Mouse (Mus musculus): Measurements from ENCODE around the gene Snu13. TPM values are rescaled to one million over a fixed set of nuclear protein-coding genes. Genes with fewer than 3 reads are reported as not detected.

The Snu13 gene
- total RNA-seq, 2 experiments from 2014 or later, result 48.6 to 53.8 TPM

DNA sequence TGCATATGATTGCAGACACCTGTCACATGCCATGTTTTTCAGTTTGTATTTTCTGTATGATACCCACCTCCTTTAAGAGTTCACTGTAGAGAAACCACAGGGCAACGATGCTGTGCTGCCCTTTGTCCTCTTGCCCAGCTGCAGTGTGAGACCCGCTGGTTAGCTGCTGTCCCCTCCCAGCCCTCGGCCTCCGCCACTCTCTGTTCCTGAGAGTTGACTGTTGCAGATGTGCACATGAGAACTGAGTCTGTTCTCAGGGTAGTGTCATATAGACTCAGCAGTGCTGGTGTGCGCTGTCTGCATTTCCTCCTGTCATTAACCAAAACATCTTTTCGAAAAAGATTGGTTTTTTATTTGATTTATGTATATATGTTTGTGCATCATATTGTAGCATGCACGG is 15.0 kb downstream of the Snu13 start:
- DNase-seq, result no peak
- intact Hi-C loops (cut with DNase I), result no loop called here

GRCm38 (mm10) chr15:82027726-82028125 is 19.7 kb downstream of the Snu13 start:
- intact Hi-C loops (cut with DNase I), result no loop called here
- DNase-seq, result no peak

DNA sequence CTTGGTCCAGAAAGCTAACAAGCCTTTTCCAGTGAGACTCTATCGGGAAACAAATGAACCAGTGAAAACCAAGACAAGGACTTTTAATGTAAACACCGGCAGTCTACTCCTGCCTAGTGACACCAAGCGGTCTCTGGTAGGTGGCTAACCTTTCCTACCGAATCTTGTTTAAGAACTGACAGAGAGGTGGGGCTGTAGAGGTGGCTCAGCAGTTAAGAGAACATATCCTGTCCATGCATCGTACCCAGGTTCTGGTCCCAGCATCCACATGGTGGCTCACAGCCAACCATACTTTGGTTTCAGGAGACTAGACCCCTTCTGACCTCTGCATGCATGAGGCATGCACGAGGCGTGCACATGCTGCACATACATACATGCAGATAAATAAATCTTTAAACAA is 20.1 kb downstream of the Snu13 start:
- no peak for DNase-seq
- intact Hi-C loops (cut with DNase I), result no loop called here

DNA sequence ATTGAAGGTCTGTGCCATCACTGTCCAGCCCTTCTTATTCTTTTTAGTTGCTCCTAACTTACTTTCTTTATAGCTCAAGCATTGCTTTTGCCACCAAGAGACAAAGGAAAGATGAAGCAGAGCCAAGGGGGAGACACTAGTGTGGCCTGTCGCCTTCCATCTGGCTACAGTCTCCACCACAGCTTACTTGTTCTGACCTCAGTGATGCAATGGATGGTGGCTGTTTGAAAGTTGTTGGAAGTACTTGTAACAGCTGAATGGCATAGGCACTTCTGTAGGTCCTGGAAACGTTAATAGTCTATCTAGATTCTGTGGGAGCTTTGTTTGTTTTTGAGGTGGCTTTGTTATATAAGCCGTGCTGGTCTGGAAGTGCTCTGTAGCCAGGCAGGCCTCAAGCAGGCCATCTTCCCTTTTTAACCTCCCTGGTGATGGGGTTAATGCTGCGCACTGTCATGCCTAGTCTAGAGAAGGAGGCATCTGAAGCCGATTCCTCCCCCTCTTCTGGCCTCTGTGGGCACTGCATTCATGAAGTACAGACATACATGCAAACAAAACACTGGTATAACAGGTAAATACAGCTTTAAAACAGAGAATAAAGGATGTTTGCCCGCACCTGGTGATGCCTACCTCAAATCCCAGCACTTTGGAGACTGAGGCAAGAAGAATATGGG is 23.3 kb downstream of the Snu13 start:
- intact Hi-C loops (cut with DNase I), result no loop called here

DNA sequence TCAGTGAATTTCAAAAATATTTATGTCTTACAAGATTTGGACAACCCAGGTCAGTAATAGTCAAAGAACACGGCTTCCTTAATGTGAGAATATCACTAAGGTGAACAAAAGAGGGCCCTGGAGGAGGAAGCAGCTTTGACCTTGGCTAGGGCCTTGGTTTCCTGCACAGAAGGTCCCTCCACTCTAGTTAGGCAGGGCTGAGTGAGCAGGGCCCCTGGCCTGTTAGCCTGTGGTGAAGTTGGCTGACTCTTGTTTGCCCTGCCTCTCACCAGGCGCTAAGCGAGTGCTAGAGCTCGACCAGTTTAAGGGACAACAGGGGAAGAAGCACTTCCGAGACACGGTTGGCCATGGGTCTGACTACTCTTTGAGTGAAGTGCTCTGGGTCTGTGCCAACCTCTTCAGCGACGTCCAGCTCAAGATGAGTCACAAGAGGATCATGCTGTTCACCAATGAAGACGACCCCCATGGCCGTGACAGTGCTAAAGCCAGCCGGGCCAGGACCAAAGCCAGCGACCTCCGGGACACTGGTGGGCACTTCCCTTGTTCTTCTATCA is 24.8 kb downstream of the Snu13 start:
- no peak for DNase-seq
- intact Hi-C loops (cut with DNase I), result no loop called here

More for the DNA sequence above, 23.3 kb downstream of the Snu13 start:
- DNase-seq, result no peak

DNA sequence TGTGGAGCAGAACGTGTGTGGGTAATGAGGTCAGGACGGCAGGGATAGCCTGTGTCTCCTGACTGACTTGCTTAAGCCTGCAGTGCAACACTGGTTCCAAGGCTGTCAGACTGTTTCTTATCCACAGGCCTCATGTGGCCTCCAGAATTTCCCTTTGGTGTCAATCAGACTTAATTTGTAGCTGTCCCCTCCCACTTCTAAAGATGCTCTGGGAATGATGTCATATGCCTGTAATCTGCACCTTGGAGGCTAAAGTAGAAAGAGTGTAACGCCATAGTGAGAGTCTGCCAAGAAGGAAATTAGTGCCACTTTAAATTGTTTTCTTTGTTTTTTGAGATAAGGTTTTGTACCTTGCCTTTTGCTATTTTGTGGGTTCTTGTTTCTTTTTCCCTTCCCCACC is 28.1 kb downstream of the Snu13 start:
- intact Hi-C loops (cut with DNase I), result no loop called here
- no peak for DNase-seq

- DNase-seq, result no peak
- intact Hi-C loops (cut with DNase I), result no loop called here
These were observed 29.9 kb downstream of the Snu13 start for GRCm38 (mm10) chr15:82017461-82017860.

- DNase-seq, result no peak
- intact Hi-C loops (cut with DNase I), result no loop called here
These were observed 30.6 kb downstream of the Snu13 start for GRCm38 (mm10) chr15:82016830-82017229.

DNA sequence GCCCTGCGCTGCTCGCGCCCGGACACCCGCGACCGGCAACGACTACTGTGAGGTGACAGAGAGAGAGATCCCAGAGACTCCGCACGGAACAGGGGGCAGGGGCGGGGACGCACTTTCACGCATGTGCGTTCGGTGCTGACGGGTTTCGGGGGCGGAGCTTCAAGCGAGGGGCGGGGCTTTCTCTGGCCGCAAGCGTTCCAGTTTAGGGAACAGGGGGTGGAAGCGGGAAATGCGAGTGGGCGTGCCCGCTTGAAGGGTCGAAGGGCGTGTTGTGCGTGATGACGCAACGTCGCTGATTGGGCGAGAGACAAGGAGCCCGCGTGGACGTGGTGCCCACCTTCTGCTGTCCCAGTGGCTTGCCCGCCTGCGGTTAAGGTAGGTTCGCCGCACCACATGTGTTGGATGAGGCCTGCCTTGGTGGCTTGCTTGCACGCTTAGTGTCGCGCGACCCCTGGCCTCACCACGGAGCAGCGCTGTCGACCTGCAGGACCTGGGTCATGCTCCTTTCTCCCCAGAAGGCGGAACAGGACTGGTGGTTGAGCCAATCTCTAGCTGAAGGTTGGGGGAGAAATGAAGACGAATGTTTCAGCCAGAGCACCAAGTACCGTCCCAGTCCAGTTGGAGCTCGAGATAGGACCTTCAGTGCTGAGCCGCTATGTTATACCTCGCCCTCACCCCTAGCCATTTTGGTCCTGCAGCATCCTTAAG is 31.1 kb downstream of the Snu13 start:
- intact Hi-C loops (cut with DNase I), result no loop called here

GRCm38 (mm10) chr15:82015392-82016100 is 31.9 kb downstream of the Snu13 start:
- peak; percentile 23 to 33 for DNase-seq
- intact Hi-C loops (cut with DNase I), result no loop called here

More for the DNA sequence above, 31.1 kb downstream of the Snu13 start:
- peak; percentile 99 for DNase-seq

DNA sequence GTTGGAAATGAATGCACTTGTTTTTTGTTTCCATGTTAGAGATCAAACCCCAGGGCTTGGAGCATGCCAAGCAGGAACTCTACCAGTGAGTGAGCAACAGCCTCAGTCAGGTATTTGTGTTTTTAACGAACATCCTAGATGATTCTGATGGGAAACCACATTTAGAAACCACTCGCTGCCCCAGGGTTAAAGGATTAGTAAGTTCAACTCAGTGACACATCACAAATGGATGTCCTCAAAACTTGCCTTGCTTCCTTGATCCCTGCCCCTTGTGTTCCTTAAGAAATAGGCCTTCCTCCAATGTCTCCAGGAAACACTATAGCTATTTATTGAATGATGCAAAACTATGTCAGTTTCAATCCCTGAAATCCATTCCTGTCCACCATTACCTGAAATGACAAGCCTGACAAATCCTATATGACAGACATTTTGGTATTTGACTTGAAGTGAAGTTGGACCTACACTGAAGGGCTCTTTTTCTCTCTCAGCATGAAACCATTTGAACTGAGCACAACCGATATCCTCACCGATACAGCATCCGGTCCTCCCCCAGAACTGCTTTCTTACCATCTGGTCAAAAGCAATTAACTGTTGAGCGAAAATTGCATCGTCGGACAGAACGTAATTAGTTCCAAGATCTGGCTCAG is 32.5 kb downstream of the Snu13 start:
- intact Hi-C loops (cut with DNase I), result no loop called here
- no peak for DNase-seq

GRCm38 (mm10) chr15:82011947-82012346 is 35.5 kb downstream of the Snu13 start:
- no peak for DNase-seq

DNA sequence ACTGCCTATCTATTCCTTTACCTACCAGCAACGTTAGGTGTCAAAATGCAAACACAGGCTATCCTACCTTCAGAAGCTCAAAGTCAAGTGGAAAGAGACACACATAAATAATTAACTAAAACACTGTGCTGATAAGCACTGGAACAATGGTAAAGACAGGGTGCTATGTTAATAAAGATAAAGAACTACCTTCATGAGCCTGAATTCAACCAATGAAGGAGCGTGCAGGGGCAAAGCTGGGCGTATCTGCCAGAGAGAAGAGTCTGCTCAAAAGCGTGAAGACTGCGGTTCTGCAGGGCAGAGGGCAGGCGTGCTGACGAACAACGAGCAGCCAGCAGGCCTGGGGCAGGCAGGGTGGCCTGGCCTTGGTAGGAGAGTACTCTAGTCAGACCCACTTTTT is 43.1 kb downstream of the Snu13 start:
- intact Hi-C loops (cut with DNase I), result no loop called here

More at GRCm38 (mm10) chr15:82011947-82012346, 35.5 kb downstream of the Snu13 start:
- intact Hi-C loops (cut with DNase I), result no loop called here

DNA sequence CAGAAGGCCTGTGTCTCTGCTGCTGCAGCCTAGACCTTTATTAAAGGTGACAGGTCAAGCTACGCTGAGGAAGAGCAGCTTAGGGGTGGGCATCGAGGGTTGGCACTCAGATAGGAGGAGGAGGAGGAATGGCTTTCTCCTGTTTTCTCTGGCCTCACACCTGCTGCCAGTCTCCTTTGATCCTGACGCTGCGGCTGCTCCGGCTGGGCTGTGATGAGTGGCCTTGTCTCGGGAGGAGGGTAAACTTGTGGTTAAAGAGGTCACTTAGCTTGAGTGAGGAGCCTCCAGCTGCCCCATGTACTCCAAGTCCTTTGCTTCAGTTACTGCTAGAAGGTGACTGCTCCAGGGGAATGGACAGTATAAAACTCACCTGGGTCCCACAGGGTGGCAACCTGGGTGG is 53.4 kb downstream of the Snu13 start:
- DNase-seq, result no peak
- intact Hi-C loops (cut with DNase I), result loop anchor here (10.0 kb wide), 2 partner anchors 49 to 169 kb away; no protein-coding TSS in a partner anchor

More for the DNA sequence above, 43.1 kb downstream of the Snu13 start:
- DNase-seq, result no peak

- intact Hi-C loops (cut with DNase I), result loop anchor here (10.0 kb wide), 2 partner anchors 46 to 166 kb away; no protein-coding TSS in a partner anchor
- peak; percentile 6 to 17 for DNase-seq
These were observed 56.8 kb downstream of the Snu13 start for GRCm38 (mm10) chr15:81990549-81990948.

Other genes starting within 250 kb of the Snu13 start
- 10 to 100 TPM; 69.3 to 93.0 TPM for gene Tef, start 245.2 kb downstream of the Snu13 start, total RNA-seq (2021)
- gene Tob2, start 188.8 kb downstream of the Snu13 start, total RNA-seq (2021), result 100 to 1,000 TPM; 119 to 131 TPM
- 10 to 100 TPM; 41.4 to 44.2 TPM for gene Phf5a, start 175.7 kb downstream of the Snu13 start, total RNA-seq (2021)
- 1,000 to 10,000 TPM; 2,092 to 2,100 TPM for gene Aco2, start 175.3 kb downstream of the Snu13 start, total RNA-seq (2021)
- 1 to 10 TPM; 7.5 to 7.9 TPM for gene Polr3h, start 121.4 kb downstream of the Snu13 start, total RNA-seq (2021)
- gene Csdc2, start 110.8 kb downstream of the Snu13 start, total RNA-seq (2021), result 10 to 100 TPM; 39.6 to 60.9 TPM
- 10 to 100 TPM; 23.0 to 28.8 TPM for gene Pmm1, start 86.7 kb downstream of the Snu13 start, total RNA-seq (2021)
- gene 1700029P11Rik, start 67.1 kb downstream of the Snu13 start, total RNA-seq (2021), result not detected
- 10 to 100 TPM; 20.4 to 27.0 TPM for gene Xrcc6, start 59.8 kb downstream of the Snu13 start, total RNA-seq (2021)
- 10 to 100 TPM; 22.6 to 27.9 TPM for gene Desi1, start 13.7 kb downstream of the Snu13 start, total RNA-seq (2021)
- not detected for gene 4930407I10Rik, start 11.6 kb upstream of the Snu13 start, total RNA-seq (2021)
- gene Mei1, start 22.4 kb upstream of the Snu13 start, total RNA-seq (2021), result not detected
- gene Ccdc134, start 80.3 kb upstream of the Snu13 start, total RNA-seq (2021), result 1 to 10 TPM; 4.8 to 5.8 TPM
- 10 to 100 TPM; 18.7 to 22.6 TPM for gene Srebf2, start 99.6 kb upstream of the Snu13 start, total RNA-seq (2021)
- under 1 TPM; 0.14 to 0.34 TPM for gene Shisa8, start 165.2 kb upstream of the Snu13 start, total RNA-seq (2021)
- gene Tnfrsf13c, start 176.8 kb upstream of the Snu13 start, total RNA-seq (2021), result under 1 TPM; 0.24 TPM
- 1 to 10 TPM; 1.9 to 3.2 TPM for gene Cenpm, start 197.2 kb upstream of the Snu13 start, total RNA-seq (2021)
- not detected for gene 1500009C09Rik, start 204.8 kb upstream of the Snu13 start, total RNA-seq (2021)
- gene Sept3, start 227.3 kb upstream of the Snu13 start, total RNA-seq (2021), result under 1 TPM; 0.17 to 0.24 TPM